Mouse (Mus musculus) kidney, adult 2 months (tissue): ENCODE measurements around the gene Pm20d1. TPM values are rescaled to one million over a fixed set of nuclear protein-coding genes. Genes with fewer than 3 reads are reported as not detected.

ENCODE experiments used
- DNase-seq: peaks from one replicate; pipeline ENCODE4 v3.0.0; 2021
- H3K27ac ChIP-seq: fragments of 200-500 bp; 2 replicates; pipeline ENCODE4 v1.5.1; 2012; ENCODE audit warnings: low read depth, low read length, control low read depth, inconsistent platforms; ENCODE audit not compliant: insufficient read depth
- H3K27me3 ChIP-seq: fragments of 200-500 bp; replicated peaks from 2 replicates; pipeline ENCODE4 v1.6.1; 2012; ENCODE audit warnings: mild to moderate bottlenecking, moderate library complexity, low read length, inconsistent platforms; ENCODE audit not compliant: control insufficient read depth, insufficient read depth
- H3K36me3 ChIP-seq: fragments of 200-500 bp; 2 replicates; pipeline ENCODE4 v1.6.1; 2012; ENCODE audit warnings: mild to moderate bottlenecking, moderate library complexity, low read length, inconsistent platforms; ENCODE audit not compliant: control insufficient read depth, insufficient read depth
- H3K4me1 ChIP-seq: fragments of 200-500 bp; 2 replicates; pipeline ENCODE4 v1.6.1; 2011; ENCODE audit warnings: low read length; ENCODE audit not compliant: control insufficient read depth, insufficient read depth
- H3K4me3 ChIP-seq: fragments of 200-500 bp; 2 replicates; pipeline ENCODE4 v1.5.1; 2011; ENCODE audit warnings: mild to moderate bottlenecking, low read depth, low read length, control low read depth; ENCODE audit not compliant: insufficient read depth
- CTCF ChIP-seq: fragments of 200-500 bp; conservative IDR thresholded peaks from 2 replicates; pipeline ENCODE4 v1.5.1; 2011; ENCODE audit warnings: low read depth, mild to moderate bottlenecking, control low read depth, low read length, moderate library complexity, mixed read lengths; ENCODE audit not compliant: insufficient read depth, insufficient read length
- POLR2A ChIP-seq: fragments of 200-500 bp; IDR thresholded peaks from one replicate; pipeline ENCODE4 v1.6.1; 2011; ENCODE audit warnings: low read depth, low read length, control low read depth
- WGBS: fragments of 180-500 bp; shearing (Covaris S2); methylation state at CpG from one replicate; pipeline ENCODE4 v1.1.7; 2018; 5-methylcytosine and 5-hydroxymethylcytosine counted together
- polyA plus RNA-seq: library from polyadenylated mRNA; depleted of rRNA; stranded (reverse); fragments of >200 nt; gene quantifications from 2 replicates; pipeline ENCODE4 v1.2.3, GENCODE M21; 2012; rRNA removed

Pm20d1 gene
- polyA plus RNA-seq, 1 experiment = 26.3 TPM

DNA sequence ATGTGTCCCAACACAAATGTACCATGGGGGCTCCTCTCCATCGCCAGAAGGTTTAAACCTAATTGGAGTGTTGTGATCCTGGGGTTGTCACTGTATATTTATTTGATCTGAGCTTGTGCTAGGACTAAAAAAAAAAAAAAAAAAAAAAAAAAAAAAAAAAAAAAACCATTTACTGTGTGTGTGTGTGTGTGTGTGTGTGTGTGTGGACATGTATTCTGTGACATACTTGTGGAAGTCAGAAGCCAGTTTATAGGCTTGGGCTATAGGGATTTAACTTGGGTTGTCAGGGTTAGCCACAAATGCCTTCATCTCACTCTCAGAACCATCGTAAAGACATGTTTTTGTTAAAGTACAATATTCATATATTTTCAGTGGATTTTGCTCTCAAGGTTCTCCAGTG lies 72.4 kb downstream of the Pm20d1 start:
- WGBS = 91% methylated on average over 2 of the region's 2 CpGs
- Histone ChIP-seq H3K4me1 (no peaks in the 10 kb centered on the region; the same call in 1 of the 2 replicates), H3K27me3 (no peaks in the 10 kb centered on the region), H3K36me3 (peaks cover 2% of the 10 kb centered on the region; the same call in 1 of the 2 replicates), H3K27ac (no peak overlapping the region), H3K4me3 (no peak overlapping the region)
- TF ChIP-seq CTCF = no peak
- no peak for TF ChIP-seq POLR2A
- DNase-seq = no peak

Other genes starting within 250 kb of the Pm20d1 start
- not detected in 2 replicates for gene Avpr1b, start 198.1 kb upstream of the Pm20d1 start, polyA plus RNA-seq
- gene Ctse, start 159.1 kb upstream of the Pm20d1 start, polyA plus RNA-seq = 1.8 and 2.6 TPM in 2 replicates
- gene Rab7b, start 108.7 kb upstream of the Pm20d1 start, polyA plus RNA-seq = 1.6 and 2.2 TPM in 2 replicates
- not detected in 2 replicates for gene Slc26a9, start 53.4 kb upstream of the Pm20d1 start, polyA plus RNA-seq
- 22.4 and 27.8 TPM in 2 replicates for gene Slc41a1, start 30.1 kb downstream of the Pm20d1 start, polyA plus RNA-seq
- gene Rab29, start 69.8 kb downstream of the Pm20d1 start, polyA plus RNA-seq = 27.0 and 33.8 TPM in 2 replicates
- 8.4 and 14.3 TPM in 2 replicates for gene Nucks1, start 113.2 kb downstream of the Pm20d1 start, polyA plus RNA-seq
- 30.5 and 37.8 TPM in 2 replicates for gene Slc45a3, start 165.6 kb downstream of the Pm20d1 start, polyA plus RNA-seq
- 18.4 and 27.8 TPM in 2 replicates for gene Elk4, start 210.2 kb downstream of the Pm20d1 start, polyA plus RNA-seq